Mouse (Mus musculus): Measurements from ENCODE around the gene Hagh. TPM values are rescaled to one million over a fixed set of nuclear protein-coding genes. Genes with fewer than 3 reads are reported as not detected.

Hagh gene
- polyA plus RNA-seq (2017; shearing (Covaris generic)): 43.5 TPM

GRCm38 (mm10) chr17:24839842-24840241 lies at the start of gene Hagh:
TSS of gene Hagh (plus strand) at chr17:24840143.

GRCm38 (mm10) chr17:24803952-24804951 lies 35.7 kb upstream of the Hagh start, which contains the start of gene Meiob:
TSS of gene Meiob (plus strand) at chr17:24804289.

GRCm38 (mm10) chr17:24850065-24850772 lies 10.3 kb downstream of the Hagh start, which contains the start of gene Fahd1:
TSS of gene Fahd1 (minus strand) at chr17:24850364.

GRCm38 (mm10) chr17:24865776-24866175 lies 25.8 kb downstream of the Hagh start, which contains the start of gene Igfals:
TSS of gene Igfals (plus strand) at chr17:24865997.

GRCm38 (mm10) chr17:24886134-24886931 lies 46.4 kb downstream of the Hagh start, which contains the start of the genes Nubp2 and Spsb3:
TSS of gene Nubp2 (minus strand) at chr17:24886349.
TSS of gene Spsb3 (plus strand) at chr17:24886643.

GRCm38 (mm10) chr17:24894995-24895547 lies 55.1 kb downstream of the Hagh start, which contains the start of the genes Eme2 and Mrps34:
TSS of gene Eme2 (minus strand) at chr17:24895087.
TSS of gene Mrps34 (plus strand) at chr17:24895116.

GRCm38 (mm10) chr17:24896241-24896992 lies 56.5 kb downstream of the Hagh start, which contains the start of gene Nme3:
TSS of gene Nme3 (plus strand) at chr17:24896500.

Other genes with a start within 250 kb of the Hagh start
- gene Tsc2, start 207.5 kb upstream of the Hagh start, polyA plus RNA-seq (2017; shearing (Covaris generic)): 48.8 TPM
- gene Nthl1, start 207.5 kb upstream of the Hagh start, polyA plus RNA-seq (2017; shearing (Covaris generic)): 6.0 TPM
- not detected for gene Slc9a3r2, start 189.8 kb upstream of the Hagh start, polyA plus RNA-seq (2017; shearing (Covaris generic))
- not detected for gene Npw, start 181.7 kb upstream of the Hagh start, polyA plus RNA-seq (2017; shearing (Covaris generic))
- gene Zfp598, start 170.5 kb upstream of the Hagh start, polyA plus RNA-seq (2017; shearing (Covaris generic)): 2.3 TPM
- gene Syngr3, start 150.2 kb upstream of the Hagh start, polyA plus RNA-seq (2017; shearing (Covaris generic)): 0.88 TPM
- gene Gfer, start 144.0 kb upstream of the Hagh start, polyA plus RNA-seq (2017; shearing (Covaris generic)): 7.8 TPM
- 1.4 TPM for gene Noxo1, start 143.9 kb upstream of the Hagh start, polyA plus RNA-seq (2017; shearing (Covaris generic))
- 60.9 TPM for gene Tbl3, start 132.5 kb upstream of the Hagh start, polyA plus RNA-seq (2017; shearing (Covaris generic))
- gene Rnf151, start 122.1 kb upstream of the Hagh start, polyA plus RNA-seq (2017; shearing (Covaris generic)): not detected
- 789 TPM for gene Rps2, start 122.0 kb upstream of the Hagh start, polyA plus RNA-seq (2017; shearing (Covaris generic))
- gene Ndufb10, start 115.7 kb upstream of the Hagh start, polyA plus RNA-seq (2017; shearing (Covaris generic)): 222 TPM
- gene Rpl3l, start 112.3 kb upstream of the Hagh start, polyA plus RNA-seq (2017; shearing (Covaris generic)): not detected
- 16.1 TPM for gene Msrb1, start 103.5 kb upstream of the Hagh start, polyA plus RNA-seq (2017; shearing (Covaris generic))
- gene Hs3st6, start 87.2 kb upstream of the Hagh start, polyA plus RNA-seq (2017; shearing (Covaris generic)): not detected
- gene Meiob, start 35.9 kb upstream of the Hagh start, polyA plus RNA-seq (2017; shearing (Covaris generic)): not detected
- gene Fahd1, start 10.2 kb downstream of the Hagh start, polyA plus RNA-seq (2017; shearing (Covaris generic)): 2.6 TPM
- gene Igfals, start 25.9 kb downstream of the Hagh start, polyA plus RNA-seq (2017; shearing (Covaris generic)): not detected
- 111 TPM for gene Nubp2, start 46.2 kb downstream of the Hagh start, polyA plus RNA-seq (2017; shearing (Covaris generic))
- gene Spsb3, start 46.5 kb downstream of the Hagh start, polyA plus RNA-seq (2017; shearing (Covaris generic)): 58.7 TPM
- gene Eme2, start 54.9 kb downstream of the Hagh start, polyA plus RNA-seq (2017; shearing (Covaris generic)): 53.5 TPM
- 46.4 TPM for gene Mrps34, start 55.0 kb downstream of the Hagh start, polyA plus RNA-seq (2017; shearing (Covaris generic))
- gene Nme3, start 56.4 kb downstream of the Hagh start, polyA plus RNA-seq (2017; shearing (Covaris generic)): 67.3 TPM
- gene Mapk8ip3, start 96.8 kb downstream of the Hagh start, polyA plus RNA-seq (2017; shearing (Covaris generic)): 60.4 TPM
- gene Jpt2, start 120.5 kb downstream of the Hagh start, polyA plus RNA-seq (2017; shearing (Covaris generic)): 38.0 TPM
- gene Cramp1l, start 175.6 kb downstream of the Hagh start, polyA plus RNA-seq (2017; shearing (Covaris generic)): 6.3 TPM
- 26.8 TPM for gene Ift140, start 175.9 kb downstream of the Hagh start, polyA plus RNA-seq (2017; shearing (Covaris generic))
- 0.98 TPM for gene Tmem204, start 243.4 kb downstream of the Hagh start, polyA plus RNA-seq (2017; shearing (Covaris generic))

Data from activated CD4-positive, CD25-positive, alpha-beta regulatory T cell, adult 9 weeks (primary cell).